Mouse (Mus musculus) gastrocnemius, postnatal 4 days (tissue): ENCODE data around the gene Gm28043. TPM values are rescaled to one million over a fixed set of nuclear protein-coding genes. Genes with fewer than 3 reads are reported as not detected.
"Not testable (repeated sequence)": the region's sequence is repeated elsewhere in the genome, so short reads cannot be mapped to it uniquely, and the experiment has no call there.

Source experiments
- DNase-seq, 2 experiments: peaks; one replicate each; pipeline ENCODE4 v3.0.0; 2021 to 2022; ENCODE audit warnings: low spot score in 2 of 2, mixed read lengths in 2 of 2
- total RNA-seq, 2 experiments: library from RNA; stranded (reverse); gene quantifications; 2 replicates each; pipeline ENCODE4 v1.2.3; 2021

Gene Gm28043
- total RNA-seq, 2 experiments from 2014 or later = 1.7 to 2.6 TPM

DNA sequence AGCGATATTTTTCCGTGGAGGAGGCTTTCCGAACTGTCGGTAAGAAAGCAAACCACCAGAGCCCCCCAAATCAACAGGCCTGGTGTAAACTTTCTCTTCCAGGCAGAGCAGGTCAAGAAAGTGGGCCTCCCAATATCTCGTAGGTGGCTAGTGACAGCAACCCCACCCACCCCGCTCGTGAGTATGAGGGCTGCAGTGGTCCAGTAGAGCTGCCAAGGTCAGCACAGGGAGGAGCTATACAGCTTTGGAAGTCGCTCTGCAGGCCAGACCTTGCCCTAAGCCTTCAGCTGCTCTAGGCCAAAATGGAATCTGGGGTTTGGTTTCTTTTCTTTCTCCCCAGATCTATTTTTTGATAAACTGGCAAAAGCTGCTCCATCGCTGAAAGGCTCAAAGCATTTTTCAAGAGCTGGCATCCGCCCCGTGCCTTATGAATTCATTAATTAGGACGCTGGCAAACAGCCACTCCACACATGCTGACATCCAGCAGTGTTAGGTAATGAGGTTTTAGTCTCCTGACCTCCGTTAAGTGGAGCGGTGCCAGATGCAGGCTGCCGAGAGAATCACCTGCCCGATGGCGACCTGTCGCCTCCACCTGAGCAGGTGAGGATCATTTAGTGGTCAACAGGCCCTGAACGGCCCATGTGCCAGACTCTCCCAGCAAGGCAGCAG is 96.5 kb downstream of the Gm28043 start:
- no peak for DNase-seq

DNA sequence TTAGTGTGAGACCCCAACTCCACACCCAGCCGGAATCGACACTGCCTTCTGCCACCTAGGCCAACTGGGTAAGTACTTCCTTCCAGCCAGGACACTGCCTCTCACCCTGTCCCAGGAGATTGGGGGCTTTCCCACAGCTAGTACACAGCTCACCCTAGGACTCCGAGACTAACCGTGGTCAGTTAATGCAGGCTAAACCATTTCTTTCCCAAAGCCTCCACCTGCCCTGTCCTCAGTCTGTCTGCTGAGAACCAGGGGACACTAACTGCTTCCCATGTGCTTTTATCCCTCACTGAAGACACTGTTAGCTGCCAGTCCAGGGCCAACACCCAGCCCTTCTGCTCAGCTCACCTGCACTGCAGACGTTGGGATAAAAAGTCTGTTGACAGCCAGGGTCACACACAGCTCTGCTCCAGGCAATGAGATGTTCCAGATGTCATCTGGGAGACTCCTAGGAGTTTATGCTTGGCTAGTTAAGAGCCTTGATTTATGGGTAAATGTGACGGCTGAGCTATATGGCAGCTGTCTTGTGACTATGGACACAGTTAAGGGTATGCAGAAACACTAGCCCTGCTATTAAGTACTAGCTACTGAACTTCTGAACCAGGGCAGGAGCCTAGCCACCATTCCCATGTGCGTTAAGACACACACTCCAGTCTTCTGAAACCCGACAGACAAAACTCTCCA is 97.2 kb downstream of the Gm28043 start:
- DNase-seq = no peak

DNA sequence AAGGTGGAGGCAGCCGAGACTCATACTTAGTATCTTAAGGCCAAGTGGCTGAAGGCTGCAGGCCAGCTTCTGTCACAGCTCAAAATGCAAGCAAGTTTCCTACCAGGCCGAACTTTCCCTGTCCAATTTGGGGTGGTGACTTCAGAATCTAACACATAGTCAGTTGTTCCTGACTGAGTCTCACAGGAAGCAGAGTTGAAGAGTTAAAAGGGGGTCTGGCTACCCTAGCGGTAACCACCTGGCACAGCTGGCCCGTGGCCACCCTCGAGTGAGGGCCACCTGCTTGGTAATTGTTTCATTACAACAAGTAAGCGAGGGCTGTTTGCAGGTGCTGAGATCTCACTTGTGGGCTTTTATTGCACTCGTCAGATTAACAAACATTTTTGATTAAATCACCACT is 97.9 kb downstream of the Gm28043 start:
- no peak for DNase-seq

DNA sequence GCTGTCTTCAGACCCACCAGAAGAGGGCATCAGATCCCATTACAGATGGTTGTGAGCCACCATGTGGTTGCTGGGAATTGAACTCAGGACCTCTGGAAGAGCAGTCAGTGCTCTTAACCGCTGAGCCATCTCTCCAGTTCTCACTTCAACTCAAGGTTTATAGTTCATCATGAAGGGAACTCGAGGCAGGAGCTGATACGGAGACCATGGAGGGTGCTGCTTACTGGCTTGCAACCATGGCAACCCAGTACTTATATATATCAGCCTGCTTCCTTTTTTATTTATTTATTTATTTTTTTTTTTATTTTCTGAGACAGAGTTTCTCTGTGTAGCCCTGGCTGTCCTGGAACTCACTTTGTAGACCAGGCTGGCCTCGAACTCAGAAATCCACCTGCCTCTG is 99.1 kb downstream of the Gm28043 start:
- DNase-seq = not testable (repeated sequence)

DNA sequence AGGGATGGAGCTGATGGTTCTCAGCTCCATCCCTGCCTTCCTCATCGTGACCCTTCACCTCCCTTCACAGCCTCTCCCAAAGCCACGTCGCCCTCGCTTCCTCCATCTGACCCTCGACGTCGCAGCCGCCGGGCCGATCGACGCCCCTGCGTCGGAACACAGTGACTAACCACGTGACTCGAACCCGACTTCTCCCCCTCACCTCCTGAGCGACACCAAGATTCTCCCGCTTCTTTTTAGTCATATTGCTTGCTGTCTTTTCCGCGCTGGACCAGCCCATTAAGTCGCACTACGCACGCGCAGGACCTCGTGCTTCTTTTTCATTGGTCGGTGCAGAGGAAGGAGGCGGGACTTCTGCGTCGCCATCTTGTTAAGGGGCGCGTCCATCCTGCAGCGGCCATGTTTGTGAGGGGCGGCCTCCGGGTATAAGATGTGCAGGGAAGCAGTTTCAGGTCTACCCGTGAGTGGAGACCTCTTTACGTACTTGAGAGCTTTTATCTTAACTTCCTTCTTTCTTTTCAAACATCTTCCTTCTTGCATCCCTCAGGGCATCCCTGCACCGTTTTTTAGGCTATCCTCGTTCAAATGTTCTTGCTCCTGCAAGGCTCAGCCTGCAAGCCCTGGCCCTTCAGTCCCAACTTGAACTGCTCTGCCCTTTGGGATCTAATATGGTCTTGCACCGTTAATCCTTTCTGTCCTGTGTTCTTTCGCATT is 102.2 kb downstream of the Gm28043 start, which contains the start of gene Ccdc167:
Gene Ccdc167, minus strand, starts transcription at position 313 of the 714 bp plus-strand sequence.
- DNase-seq = peak; percentile 91 to 92

DNA sequence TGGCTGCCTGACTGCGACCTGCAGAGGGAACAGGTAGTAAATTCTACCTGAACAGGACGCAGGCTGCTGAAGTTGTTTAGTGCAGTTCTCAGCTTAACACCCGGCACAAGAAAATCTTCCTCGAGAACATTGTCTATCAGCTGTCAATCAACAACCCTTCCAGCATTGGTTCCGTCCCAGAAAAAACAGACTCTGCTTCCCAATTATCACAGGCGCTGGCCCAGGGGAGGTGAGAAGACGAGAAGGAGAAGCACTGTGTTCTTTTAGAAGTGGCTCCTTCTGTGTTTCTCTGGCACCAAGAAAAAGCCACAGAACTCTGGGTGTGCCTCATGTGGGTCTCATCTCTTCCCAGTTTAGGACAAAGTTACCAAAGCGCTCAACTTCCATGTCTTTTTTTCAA is 104.0 kb downstream of the Gm28043 start:
- no peak for DNase-seq

DNA sequence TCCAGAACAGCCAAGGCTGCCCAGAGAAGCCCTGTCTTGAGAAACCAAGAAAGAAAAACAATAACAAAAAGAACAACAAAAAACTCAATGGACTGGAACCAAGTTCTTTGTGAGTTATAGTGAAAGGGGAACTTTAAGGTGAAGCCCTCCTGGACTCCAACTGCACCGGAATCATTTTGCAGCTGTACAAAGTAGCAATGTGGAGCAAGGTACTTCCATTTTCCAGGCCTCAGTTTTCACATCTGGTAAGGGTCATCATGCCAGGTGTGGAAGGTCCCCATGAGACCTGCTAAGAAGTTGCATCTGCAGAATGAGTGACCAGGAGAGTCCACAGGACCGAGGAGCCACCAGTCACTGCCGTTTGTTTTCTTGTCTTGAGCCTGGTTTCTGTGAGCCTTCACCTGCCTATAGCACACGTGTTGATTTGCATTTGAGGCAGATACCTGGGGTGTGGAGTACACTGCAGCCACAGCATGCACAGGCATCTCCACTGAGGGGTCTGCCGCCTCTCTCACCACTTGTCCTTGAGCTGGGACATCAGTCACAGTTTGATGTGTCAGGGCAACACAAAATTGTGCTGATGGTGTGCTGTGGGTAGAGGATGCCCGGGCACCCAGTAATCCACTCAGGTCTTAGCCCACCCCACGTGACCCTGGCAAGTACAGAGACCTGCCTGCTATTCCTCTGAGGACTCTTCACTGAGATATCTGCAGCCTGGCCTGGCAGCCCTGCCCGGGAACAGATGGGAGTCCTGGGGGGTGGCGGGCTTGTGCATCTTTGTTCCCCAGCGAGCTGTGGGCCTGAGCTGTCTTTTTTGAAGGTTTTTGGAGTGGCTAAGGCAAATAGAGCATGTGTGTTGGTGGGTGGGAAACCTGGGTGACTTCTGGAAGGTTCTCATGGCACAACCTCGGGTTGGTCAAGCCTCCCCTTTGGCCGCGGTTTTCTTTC is 105.2 kb downstream of the Gm28043 start:
- no peak for DNase-seq

DNA sequence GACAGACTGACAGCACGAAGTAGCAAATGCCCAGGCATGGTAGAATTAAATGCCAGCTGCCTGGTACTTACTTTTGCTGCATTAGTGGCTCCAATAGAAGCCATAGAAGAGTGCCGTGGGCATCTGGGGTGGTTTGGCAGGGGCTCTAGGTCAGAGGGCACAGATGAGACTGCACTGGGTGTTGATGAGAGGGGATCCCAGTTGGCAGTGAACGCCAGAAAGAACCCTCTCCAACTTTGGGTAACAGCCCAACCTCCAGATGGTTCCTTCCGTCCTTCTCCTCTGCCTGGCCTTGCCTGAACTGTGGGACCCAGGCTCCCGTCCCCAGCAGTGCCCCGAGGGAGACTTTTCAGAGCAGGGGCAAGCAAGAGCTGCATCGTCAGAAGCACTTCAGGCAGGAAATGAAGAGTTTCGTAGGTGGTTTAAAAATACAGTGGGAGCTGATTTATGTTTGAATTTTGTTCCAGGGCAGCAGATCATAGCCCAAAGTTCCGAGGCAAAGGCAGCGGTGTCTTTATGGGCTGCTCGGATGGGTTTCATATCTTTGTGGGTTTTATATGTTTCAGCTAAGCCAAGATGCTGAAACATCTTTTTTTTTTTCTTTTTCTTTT is 106.2 kb downstream of the Gm28043 start:
- DNase-seq = no peak

DNA sequence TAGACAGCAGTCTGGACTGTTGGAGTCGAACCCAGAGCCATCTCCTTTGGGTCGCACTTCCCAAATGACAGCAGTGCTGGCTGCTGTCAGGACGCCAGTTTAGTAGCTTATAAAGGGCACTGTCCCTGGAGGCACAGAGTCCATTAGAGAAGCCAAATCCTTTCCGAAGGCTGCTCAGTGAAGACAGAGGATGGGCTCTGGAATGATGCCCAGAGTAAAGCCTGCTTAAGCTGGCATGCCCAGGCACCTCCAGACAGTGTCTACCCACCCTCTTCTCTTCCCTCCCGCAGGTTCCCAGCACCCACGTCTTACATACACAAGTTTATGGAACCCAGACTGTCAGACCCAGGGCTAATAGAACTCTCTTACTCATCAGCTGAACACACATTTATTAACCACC is 109.9 kb downstream of the Gm28043 start:
- DNase-seq = no peak

DNA sequence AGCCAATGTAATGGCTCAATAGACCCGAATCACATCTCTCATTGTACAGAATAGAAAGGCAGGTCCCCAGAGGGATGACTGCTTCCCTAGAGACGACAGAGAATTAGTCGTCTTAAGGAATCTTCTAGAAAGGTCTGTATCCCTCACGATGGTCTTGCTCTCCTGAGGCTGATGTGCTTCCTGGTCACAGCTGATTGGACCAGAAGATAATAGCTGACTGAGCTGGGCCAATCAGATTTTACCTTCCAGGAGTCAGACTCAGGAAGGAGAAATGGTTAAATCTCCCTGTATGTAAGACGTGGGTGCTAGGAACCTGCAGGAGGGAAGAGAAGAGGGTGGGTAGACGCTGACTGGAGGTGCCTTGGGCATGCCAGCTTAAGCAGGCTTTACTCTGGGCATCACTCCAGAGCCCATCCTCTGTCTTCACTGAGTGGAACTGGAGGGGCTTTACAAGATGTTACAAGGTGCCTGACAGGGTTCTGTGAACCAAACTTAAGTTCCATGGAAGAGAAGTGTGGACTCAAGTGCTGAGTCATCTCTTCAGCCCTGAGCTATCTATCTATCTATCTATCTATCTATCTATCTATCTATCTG is 110.4 kb downstream of the Gm28043 start:
- DNase-seq = no peak

DNA sequence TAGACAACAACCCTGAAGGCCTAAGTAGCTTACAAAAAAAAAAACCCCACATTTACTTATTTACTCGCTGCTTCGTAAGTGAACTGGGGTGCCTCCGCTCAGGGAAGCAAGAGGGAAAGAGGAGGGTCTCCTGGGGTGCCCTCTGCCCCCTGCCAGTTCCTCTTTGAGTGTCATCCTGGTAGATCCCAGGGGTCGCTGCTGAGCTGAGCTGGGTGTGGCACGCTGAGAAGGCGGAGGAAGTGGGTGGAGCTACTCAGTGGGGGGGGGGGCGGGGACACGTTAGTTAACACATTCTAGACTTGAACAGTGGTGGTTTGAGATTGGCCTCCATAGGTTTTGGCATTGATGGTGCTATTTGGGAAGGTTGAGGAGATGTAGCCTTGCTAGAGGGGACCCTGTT is 113.4 kb downstream of the Gm28043 start:
- no peak for DNase-seq

DNA sequence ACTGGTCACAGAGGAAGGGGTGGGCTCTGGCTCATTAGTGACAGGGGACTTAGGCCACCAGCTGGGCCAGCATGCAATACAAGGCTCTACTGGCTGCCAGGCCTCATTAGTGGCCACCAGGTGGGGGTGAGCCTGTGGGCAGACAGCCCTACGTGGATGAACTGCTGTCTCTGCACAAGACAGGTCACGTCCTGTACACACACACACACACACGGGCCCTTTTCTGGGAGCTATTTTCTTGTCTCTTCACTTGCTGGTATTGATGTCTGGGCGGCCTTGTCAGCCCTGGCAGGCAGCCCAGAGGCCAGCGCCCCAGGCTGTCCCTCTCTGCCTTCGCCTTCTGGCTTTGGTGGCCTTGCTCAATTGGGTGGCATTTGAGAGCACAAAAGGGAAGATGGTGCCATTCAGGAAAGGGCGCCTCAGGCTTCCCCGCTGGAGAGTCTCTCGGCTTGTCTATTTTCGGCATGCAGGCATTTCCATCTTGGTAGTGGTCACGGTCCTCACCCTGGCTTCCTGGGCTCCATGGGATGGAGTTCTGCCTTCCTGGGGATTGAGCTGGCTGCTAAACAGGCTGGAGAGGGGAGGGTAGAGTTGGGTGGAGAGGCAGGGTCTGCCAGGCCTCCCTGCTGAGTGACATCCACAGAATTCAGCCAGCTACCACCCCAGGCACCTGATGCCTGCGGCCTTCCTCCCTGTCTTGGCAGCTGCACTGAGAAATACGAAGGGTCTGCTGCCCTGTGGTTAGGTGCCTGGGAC is 116.0 kb downstream of the Gm28043 start:
- DNase-seq = no peak

DNA sequence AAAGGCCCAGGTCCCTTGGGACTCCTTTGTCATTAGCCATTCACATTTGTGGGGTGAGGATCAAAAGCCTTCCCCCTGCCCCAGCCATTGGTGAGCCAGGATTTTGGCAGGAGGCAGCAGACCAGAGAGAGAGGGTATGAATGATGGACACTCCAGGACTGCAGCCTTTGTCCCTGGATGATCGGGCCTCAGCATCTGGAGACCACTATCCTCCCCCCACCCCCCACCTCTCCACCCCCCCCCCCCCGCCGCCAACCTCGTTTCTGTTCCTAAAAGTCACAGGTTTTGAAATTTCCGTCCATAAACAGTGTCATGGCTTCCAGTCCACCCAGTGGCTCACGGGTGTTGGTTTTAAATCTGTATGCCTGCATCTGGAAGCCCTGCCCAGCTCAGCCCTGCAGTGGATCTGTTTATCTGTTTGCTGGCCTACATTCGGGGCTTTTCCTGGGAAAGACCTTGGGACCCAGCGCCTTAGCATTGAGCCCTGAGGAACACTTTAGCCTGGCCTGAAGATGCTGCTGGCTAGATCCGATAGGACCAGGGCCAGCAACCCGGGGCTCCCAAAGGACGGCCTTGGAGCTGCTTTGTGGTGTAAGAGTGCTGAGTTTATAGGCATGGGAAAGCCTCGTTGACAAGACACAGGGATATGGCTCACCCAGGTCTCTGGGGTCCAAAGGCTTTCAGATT is 116.7 kb downstream of the Gm28043 start:
- no peak for DNase-seq

DNA sequence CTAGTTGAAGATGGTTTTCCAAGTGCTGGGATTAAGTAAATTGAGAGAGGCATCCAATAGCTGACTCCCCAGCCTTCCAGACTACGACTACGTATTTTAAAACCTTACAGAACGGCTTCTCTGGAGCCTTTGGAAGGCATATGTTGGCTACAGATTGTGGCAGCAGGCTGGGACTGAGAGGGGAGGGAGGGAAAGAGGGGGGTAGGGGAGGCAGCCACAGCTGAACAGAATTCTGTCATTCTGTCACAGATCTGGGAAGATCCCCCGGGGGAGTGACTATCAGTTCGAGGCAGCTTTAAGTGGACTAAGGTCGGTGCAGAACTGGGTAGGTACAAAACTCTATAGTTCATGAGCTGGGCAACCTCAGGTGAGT is 117.3 kb downstream of the Gm28043 start:
- DNase-seq = no peak

DNA sequence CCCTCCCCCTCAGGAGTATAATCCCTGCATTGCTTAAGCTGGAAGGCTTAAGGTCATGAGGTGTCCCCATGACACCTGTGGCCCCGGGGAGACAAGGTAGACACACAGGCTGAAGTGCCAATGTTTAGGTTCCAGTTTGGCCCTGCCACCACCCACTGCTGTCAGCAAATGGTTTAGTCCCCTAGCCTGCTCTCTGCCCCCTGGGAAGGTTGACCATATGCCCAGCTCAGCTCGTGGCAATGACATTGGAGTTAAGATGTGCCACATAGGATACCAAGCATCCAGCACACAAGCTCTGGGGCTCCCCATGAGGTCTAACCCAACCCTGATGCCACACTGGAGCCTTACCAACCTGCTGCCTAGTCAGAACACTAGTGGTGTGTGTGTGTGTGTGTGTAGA is 117.8 kb downstream of the Gm28043 start:
- DNase-seq = no peak

DNA sequence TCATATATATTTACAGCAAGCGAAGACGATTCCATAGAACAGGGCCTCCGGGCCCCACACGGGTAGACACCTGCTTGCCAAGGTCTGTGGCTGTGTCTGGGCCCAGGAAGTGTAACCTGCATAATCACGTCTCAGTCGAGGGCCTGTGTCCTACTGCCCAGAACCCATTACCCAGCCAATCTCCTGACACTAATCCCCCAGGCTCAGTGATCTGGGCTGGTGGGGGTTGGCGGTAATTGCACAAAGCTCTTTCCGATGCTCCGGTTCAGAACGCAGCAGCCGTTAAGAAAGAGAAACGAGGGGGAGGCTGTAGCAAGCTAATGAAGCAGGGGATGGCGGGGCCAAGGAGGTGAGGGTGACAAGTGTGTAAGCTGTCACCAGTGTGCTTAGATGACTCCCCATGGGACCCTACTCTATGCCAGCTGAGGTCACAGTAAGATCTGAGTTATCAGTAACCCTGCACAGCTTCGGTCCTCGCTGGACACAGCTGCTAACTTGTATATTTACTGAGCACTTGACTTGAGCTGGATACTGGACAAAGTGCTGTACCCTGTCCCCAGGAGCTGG is 121.9 kb downstream of the Gm28043 start:
- no peak for DNase-seq

DNA sequence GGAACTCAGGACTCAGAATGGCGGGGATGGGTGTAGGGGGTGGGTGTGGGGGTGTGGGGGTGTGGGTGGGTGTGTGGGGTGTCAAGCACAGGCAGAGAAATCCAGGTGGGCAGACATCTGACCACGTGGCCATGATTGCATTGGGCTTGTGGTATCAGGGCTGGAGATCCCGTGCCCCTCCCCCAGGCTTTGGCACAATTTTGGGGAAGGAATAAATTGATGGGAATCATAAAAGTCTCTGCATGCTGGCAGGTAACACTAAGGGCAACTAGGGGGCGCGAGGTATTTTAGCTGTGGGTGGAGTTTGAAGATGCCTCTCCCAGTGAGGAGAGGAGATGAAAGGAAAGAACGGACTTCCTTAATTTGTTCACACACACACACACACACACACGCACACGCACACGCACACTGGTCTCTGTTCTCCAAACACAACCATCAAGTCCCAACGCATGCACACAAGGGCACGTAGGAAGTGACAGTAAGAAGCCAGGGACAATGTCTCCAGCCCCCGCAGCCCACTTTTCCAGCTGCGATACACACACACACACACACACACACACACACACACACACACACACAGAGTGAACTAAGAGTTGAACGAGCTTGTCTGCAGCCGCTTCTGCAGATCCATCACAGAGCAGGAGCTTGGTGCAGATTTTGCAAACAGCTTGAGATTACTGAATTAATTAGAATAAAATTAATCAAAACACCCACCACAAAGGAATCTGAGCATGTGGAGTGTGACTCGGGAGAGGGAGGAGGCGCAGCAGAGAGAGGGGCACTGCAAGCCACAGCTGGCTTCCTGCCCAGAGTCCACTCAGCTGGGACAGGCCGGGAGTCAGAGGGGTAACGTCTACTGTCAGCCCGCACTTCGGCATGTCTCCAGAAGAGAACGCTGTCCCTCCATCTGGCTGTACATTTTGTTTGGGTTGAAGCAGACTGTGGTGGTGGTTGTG is 123.5 kb downstream of the Gm28043 start:
- DNase-seq = peak in 1 of 2 experiments; percentile 59

DNA sequence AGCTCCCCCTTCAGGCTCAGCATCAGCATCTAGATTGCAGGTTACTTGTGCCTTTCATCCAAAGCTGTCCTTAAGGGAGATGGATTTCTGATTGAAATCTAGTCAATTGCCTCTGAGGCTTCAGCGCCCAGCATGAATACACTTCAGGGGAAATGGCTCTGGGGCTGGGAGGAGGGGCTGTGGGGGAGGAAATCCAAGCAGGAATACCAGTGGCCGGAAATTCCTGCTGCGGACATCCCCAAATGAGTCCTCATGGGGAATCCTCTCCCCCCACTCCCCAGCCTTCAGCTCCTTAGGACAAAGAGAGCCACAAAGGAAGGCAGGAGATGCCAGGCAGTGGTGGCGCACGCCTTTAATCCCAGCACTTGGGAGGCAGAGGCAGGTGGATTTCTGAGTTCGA is 132.8 kb downstream of the Gm28043 start:
- DNase-seq = no peak
